Mouse (Mus musculus): Measurements from ENCODE around the gene Arpc3. TPM values are rescaled to one million over a fixed set of nuclear protein-coding genes. Genes with fewer than 3 reads are reported as not detected.
"Not testable (repeated sequence)": the region's sequence is repeated elsewhere in the genome, so short reads cannot be mapped to it uniquely, and the experiment has no call there.

The Arpc3 gene
- polyA plus RNA-seq, 1 experiment from 2014 or later = 83.3 TPM

DNA sequence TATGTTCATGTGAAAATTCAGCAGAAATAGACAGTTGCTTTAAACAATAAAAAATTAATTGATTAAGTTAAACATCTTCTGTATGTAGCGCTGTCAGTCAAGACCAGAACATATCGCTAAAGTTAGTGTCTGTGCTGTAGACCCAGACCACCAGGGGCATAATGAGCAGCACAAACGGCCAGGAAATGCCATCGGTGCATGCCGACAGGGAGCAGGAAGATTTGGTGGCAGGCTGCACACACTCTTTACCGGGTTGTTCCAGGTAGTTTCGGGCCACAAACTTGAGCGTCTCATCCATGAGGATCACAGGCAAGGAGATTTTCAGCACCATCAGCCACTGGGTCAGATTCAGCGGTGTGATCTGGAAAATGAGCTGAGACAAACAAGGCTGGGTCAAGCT is 65.4 kb downstream of the Arpc3 start:
- not testable (repeated sequence) for H3K9me3 ChIP-seq; H3K4me1 ChIP-seq (replicated peaks); H3K27ac ChIP-seq; H3K9ac ChIP-seq (replicated peaks); H3K4me2 ChIP-seq; H3K4me3 ChIP-seq (replicated peaks); H3K27me3 ChIP-seq; ATAC-seq (ENCODE audit: insufficient number of reproducible peaks, insufficient read depth, low FRiP score, low TSS enrichment, low read depth)
- peaks cover 100% of the 10 kb centered on the region for H3K36me3 ChIP-seq
- WGBS = 89% methylated on average over 9 of the region's 9 CpGs

DNA sequence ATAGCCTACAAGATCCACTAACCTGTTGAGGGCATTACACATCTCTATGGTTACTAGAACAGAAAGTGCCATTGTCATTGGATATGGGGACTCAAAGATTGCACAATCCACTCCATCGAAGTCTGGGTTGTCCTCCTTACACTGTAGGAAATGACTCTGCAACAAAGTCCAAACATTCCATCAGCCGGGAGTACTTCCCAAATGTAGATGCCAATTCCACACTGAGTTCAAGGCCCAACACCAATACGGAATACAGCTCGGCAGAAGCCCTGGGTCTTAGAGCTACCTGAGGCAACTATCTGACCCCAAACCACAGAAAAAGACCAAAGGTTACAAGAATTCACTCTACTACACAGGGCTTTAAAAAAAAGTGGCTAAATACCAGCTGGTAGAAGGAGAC is 66.4 kb downstream of the Arpc3 start:
- H3K27me3 ChIP-seq = no peaks in the 10 kb centered on the region
- 92% methylated on average over 4 of the region's 4 CpGs for WGBS
- no peaks in the 10 kb centered on the region for H3K4me1 ChIP-seq (replicated peaks)
- H3K4me2 ChIP-seq = no peak overlapping the region
- H3K36me3 ChIP-seq = peaks cover 100% of the 10 kb centered on the region
- ATAC-seq (ENCODE audit: insufficient number of reproducible peaks, insufficient read depth, low FRiP score, low TSS enrichment, low read depth) = no peak
- H3K4me3 ChIP-seq (replicated peaks) = no peak overlapping the region
- H3K9ac ChIP-seq (replicated peaks) = no peak overlapping the region
- no peaks in the 10 kb centered on the region for H3K9me3 ChIP-seq
- no peak overlapping the region for H3K27ac ChIP-seq

DNA sequence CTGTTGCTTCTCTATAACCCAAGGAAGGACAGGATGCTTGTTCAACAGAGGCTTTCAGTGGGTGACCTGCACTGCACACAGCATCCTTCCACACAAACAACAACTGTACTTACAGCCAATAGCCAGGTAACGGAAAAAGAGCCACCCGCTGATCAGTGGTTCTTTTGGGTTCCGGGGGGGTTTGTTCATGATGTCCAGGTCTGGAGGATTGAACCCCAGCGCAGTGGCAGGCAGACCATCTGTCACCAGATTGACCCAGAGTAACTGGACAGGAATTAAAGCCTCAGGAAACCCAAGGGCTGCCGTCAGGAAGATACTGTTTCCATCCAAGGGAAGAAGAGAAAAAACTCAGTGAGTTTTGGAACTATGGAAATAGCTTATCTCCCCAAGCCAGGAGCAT is 67.7 kb downstream of the Arpc3 start:
- H3K27me3 ChIP-seq = no peaks in the 10 kb centered on the region
- H3K27ac ChIP-seq = no peak overlapping the region
- no peak for ATAC-seq (ENCODE audit: insufficient number of reproducible peaks, insufficient read depth, low FRiP score, low TSS enrichment, low read depth)
- H3K36me3 ChIP-seq = peaks cover 100% of the 10 kb centered on the region
- 97% methylated on average over 5 of the region's 5 CpGs for WGBS
- H3K4me1 ChIP-seq (replicated peaks) = no peaks in the 10 kb centered on the region
- H3K9ac ChIP-seq (replicated peaks) = no peak overlapping the region
- H3K4me2 ChIP-seq = no peak overlapping the region
- no peaks in the 10 kb centered on the region for H3K9me3 ChIP-seq
- no peak overlapping the region for H3K4me3 ChIP-seq (replicated peaks)

DNA sequence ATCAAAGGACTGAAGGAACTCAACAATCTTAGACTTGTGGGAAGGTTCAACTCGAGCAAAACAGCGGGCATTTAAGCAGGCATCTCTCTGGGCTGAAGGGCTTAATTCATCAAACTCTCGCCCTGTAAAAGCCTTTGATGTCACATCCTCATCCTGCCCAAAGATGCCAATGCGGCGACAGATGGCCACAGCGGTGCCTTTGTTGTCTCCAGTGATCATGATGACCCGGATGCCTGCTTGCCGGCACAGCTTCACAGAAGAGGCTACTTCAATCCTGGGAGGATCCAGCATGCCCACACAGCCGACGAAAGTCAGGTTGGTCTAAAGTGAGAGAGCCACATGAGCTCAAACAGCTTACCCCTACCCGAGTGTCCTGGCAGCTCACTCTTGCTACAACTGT is 69.0 kb downstream of the Arpc3 start:
- no peak overlapping the region for H3K9ac ChIP-seq (replicated peaks)
- peaks cover 100% of the 10 kb centered on the region for H3K36me3 ChIP-seq
- no peak overlapping the region for H3K4me2 ChIP-seq
- no peaks in the 10 kb centered on the region for H3K27me3 ChIP-seq
- no peak for ATAC-seq (ENCODE audit: insufficient number of reproducible peaks, insufficient read depth, low FRiP score, low TSS enrichment, low read depth)
- H3K27ac ChIP-seq = no peak overlapping the region
- no peaks in the 10 kb centered on the region for H3K4me1 ChIP-seq (replicated peaks)
- WGBS = 83% methylated on average over 11 of the region's 11 CpGs
- no peak overlapping the region for H3K4me3 ChIP-seq (replicated peaks)
- H3K9me3 ChIP-seq = no peaks in the 10 kb centered on the region

DNA sequence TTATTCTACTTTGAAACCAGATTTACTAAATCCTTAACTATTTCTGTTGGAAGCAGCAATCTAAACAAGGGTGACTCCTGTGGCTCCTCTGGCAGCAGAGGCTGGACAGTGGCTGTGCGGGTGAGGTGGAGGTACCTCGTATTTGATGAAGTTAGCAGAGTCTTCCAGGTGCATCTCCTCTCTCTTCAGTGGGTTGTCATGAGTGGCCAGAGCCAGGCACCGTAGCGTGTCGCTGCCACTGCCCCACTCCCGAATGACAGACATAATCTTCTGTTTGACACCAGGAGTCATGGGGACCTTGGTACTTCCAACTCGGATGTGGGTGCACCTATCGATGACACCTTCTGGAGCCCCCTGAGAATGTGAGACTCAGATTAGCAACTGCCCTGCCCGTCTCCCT is 69.8 kb downstream of the Arpc3 start:
- Histone ChIP-seq H3K27ac (no peak overlapping the region), H3K4me3 (replicated peaks) (no peak overlapping the region), H3K9ac (replicated peaks) (no peak overlapping the region), H3K4me2 (no peak overlapping the region), H3K36me3 (peaks cover 100% of the 10 kb centered on the region), H3K4me1 (replicated peaks) (no peaks in the 10 kb centered on the region), H3K9me3 (no peaks in the 10 kb centered on the region), H3K27me3 (no peaks in the 10 kb centered on the region)
- 94% methylated on average over 9 of the region's 9 CpGs for WGBS
- ATAC-seq (ENCODE audit: insufficient number of reproducible peaks, insufficient read depth, low FRiP score, low TSS enrichment, low read depth) = no peak

Other genes with a start within 250 kb of the Arpc3 start
- 300 and 320 TPM in 2 replicates for gene Ppp1cc, start 233.6 kb upstream of the Arpc3 start, polyA plus RNA-seq (2016; fragmentation: Nextera tagmentation; extraction: Ambion mirVana)
- 7.8 and 9.5 TPM in 2 replicates for gene Hvcn1, start 185.1 kb upstream of the Arpc3 start, polyA plus RNA-seq (2016; fragmentation: Nextera tagmentation; extraction: Ambion mirVana)
- 4.5 and 4.8 TPM in 2 replicates for gene Tctn1, start 127.4 kb upstream of the Arpc3 start, polyA plus RNA-seq (2016; fragmentation: Nextera tagmentation; extraction: Ambion mirVana)
- gene Pptc7, start 107.5 kb upstream of the Arpc3 start, polyA plus RNA-seq (2016; fragmentation: Nextera tagmentation; extraction: Ambion mirVana) = 10.1 and 11.4 TPM in 2 replicates
- gene Rad9b, start 37.6 kb upstream of the Arpc3 start, polyA plus RNA-seq (2016; fragmentation: Nextera tagmentation; extraction: Ambion mirVana) = 14.2 and 15.8 TPM in 2 replicates
- 167 and 170 TPM in 2 replicates for gene Vps29, start 37.5 kb upstream of the Arpc3 start, polyA plus RNA-seq (2016; fragmentation: Nextera tagmentation; extraction: Ambion mirVana)
- gene Gpn3, start 20.0 kb upstream of the Arpc3 start, polyA plus RNA-seq (2016; fragmentation: Nextera tagmentation; extraction: Ambion mirVana) = 85.8 and 87.2 TPM in 2 replicates
- gene Fam216a, start 19.5 kb upstream of the Arpc3 start, polyA plus RNA-seq (2016; fragmentation: Nextera tagmentation; extraction: Ambion mirVana) = 95.0 and 99.5 TPM in 2 replicates
- 57.9 and 59.3 TPM in 2 replicates for gene Anapc7, start 29.8 kb downstream of the Arpc3 start, polyA plus RNA-seq (2016; fragmentation: Nextera tagmentation; extraction: Ambion mirVana)
- 42.4 and 49.5 TPM in 2 replicates for gene Atp2a2, start 110.3 kb downstream of the Arpc3 start, polyA plus RNA-seq (2016; fragmentation: Nextera tagmentation; extraction: Ambion mirVana)
- gene Ift81, start 222.6 kb downstream of the Arpc3 start, polyA plus RNA-seq (2016; fragmentation: Nextera tagmentation; extraction: Ambion mirVana) = 41.8 and 48.6 TPM in 2 replicates

All from limb, embryonic 12.5 days (tissue).